Mouse (Mus musculus) hindbrain, embryonic 15.5 days (tissue): ENCODE data around the gene Pgd. TPM values are rescaled to one million over a fixed set of nuclear protein-coding genes. Genes with fewer than 3 reads are reported as not detected.
A peak's percentile ranks its signal among the peaks of the same experiment; 100 is the strongest.
"Not testable (repeated sequence)": the region's sequence is repeated elsewhere in the genome, so short reads cannot be mapped to it uniquely, and the experiment has no call there.

Experiments
- ATAC-seq: fragments of 200-750 bp; cut with Nextera tagmentation; 2 replicates; pipeline ENCODE4 v1.8.0; 2017; ENCODE audit warnings: low read depth, moderate number of reproducible peaks, moderate TSS enrichment; ENCODE audit not compliant: low FRiP score
- H3K27ac ChIP-seq: fragments of 300-500 bp; sonication (generic); replicated peaks from 2 replicates; pipeline ENCODE4 v1.5.1; 2015; ENCODE audit warnings: mild to moderate bottlenecking, inconsistent platforms
- H3K27me3 ChIP-seq: fragments of 300-500 bp; sonication (generic); 2 replicates; pipeline ENCODE4 v1.6.1; 2015; ENCODE audit warnings: control low read depth, inconsistent platforms
- H3K36me3 ChIP-seq: fragments of 300-500 bp; sonication (generic); 2 replicates; pipeline ENCODE4 v1.6.1; 2015; ENCODE audit warnings: control low read depth, inconsistent platforms
- H3K4me1 ChIP-seq: fragments of 300-500 bp; sonication (generic); replicated peaks from 2 replicates; pipeline ENCODE4 v1.6.1; 2015; ENCODE audit warnings: control low read depth, inconsistent platforms
- H3K4me2 ChIP-seq: fragments of 300-500 bp; sonication (generic); 2 replicates; pipeline ENCODE4 v1.6.1; 2015; ENCODE audit warnings: moderate library complexity, mild to moderate bottlenecking, inconsistent platforms
- H3K4me3 ChIP-seq: fragments of 300-500 bp; sonication (generic); 2 replicates; pipeline ENCODE4 v1.5.1; 2015; ENCODE audit warnings: mild to moderate bottlenecking, inconsistent platforms
- H3K9ac ChIP-seq: fragments of 300-500 bp; sonication (generic); 2 replicates; pipeline ENCODE4 v1.6.1; 2015; ENCODE audit warnings: inconsistent platforms
- H3K9me3 ChIP-seq: fragments of 300-500 bp; sonication (generic); 2 replicates; pipeline ENCODE4 v1.6.1; 2016; ENCODE audit warnings: control low read depth, inconsistent platforms
- WGBS: fragments of 180-500 bp; shearing (Covaris S2); methylation state at CpG from one replicate; pipeline ENCODE4 v1.1.7; 2015; 5-methylcytosine and 5-hydroxymethylcytosine counted together
- polyA plus RNA-seq: library from polyadenylated mRNA; unstranded; fragments of >200 nt; fragmentation: Nextera tagmentation; extraction: Ambion mirVana; gene quantifications from 2 replicates; pipeline ENCODE4 v1.2.1, GENCODE M21; 2015

The Pgd gene
- polyA plus RNA-seq, 1 experiment from 2014 or later = 119 TPM

DNA sequence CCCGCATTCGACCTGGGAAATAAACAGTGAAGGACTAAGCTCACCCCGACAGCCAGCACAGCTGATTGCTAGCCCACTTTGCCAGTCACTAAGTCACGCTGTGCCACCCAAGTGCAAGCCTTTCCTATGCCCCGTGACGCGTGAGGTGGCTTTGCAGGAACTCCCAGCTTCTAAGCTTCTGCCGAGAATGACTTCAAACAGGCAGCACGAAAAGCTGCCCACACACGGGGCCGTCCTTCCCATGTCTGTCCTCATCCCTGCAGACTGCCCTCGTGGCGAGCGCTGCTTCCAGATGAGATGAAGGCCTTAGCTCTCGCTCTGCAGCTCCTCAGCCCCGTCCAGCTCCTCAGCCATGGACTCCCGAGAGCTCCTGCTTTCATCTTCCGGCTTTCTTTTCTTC is 38.1 kb downstream of the Pgd start:
- H3K4me2 ChIP-seq = no peak overlapping the region
- H3K27ac ChIP-seq = no peak overlapping the region
- H3K9ac ChIP-seq = no peak overlapping the region
- H3K27me3 ChIP-seq = no peaks in the 10 kb centered on the region
- H3K36me3 ChIP-seq = no peaks in the 10 kb centered on the region
- 83% methylated on average over 18 of the region's 18 CpGs for WGBS
- ATAC-seq = no peak
- H3K9me3 ChIP-seq = no peaks in the 10 kb centered on the region
- H3K4me3 ChIP-seq = no peak overlapping the region
- no peaks in the 10 kb centered on the region for H3K4me1 ChIP-seq

GRCm38 (mm10) chr4:149126663-149127062 is 39.9 kb downstream of the Pgd start, which contains the start of gene Cort:
Gene Cort (minus strand): TSS chr4:149126763.
- Histone ChIP-seq H3K9ac (no peak within 1 kb of the TSS), H3K27me3 (no peaks in the 10 kb centered on the region), H3K4me3 (no peak within 1 kb of the TSS), H3K36me3 (peaks cover 4% of the 10 kb centered on the region; the same call in 1 of the 2 replicates), H3K4me1 (no peaks in the 10 kb centered on the region), H3K27ac (no peak within 1 kb of the TSS), H3K4me2 (no peak within 1 kb of the TSS), H3K9me3 (no peaks in the 10 kb centered on the region)
- ATAC-seq = no peak
- 83% methylated on average over 11 of the region's 11 CpGs for WGBS

DNA sequence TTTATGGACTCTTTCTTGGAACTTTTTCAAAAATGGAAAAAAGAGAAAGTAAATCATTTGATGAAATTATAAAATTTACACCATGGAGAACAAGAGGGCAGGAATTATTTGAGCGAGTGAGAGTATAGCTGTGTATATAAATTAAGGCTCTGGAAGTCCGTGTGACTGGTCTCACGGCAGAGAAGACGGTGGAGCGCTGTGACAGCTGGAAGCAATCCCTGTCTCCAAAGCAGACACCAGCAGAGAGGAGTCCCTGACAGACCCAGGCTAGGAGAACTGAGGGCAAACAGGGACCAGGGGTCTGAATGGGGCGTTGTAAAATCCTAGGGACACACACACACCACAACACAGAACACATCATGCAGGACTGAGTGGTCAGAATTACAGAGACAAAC is 40.5 kb downstream of the Pgd start:
- 79% methylated on average over 6 of the region's 6 CpGs for WGBS
- Histone ChIP-seq H3K27ac (no peak overlapping the region), H3K4me1 (no peaks in the 10 kb centered on the region), H3K4me3 (no peak overlapping the region), H3K9ac (no peak overlapping the region), H3K9me3 (no peaks in the 10 kb centered on the region), H3K4me2 (no peak overlapping the region), H3K36me3 (peaks cover 4% of the 10 kb centered on the region; the same call in 1 of the 2 replicates), H3K27me3 (no peaks in the 10 kb centered on the region)
- no peak for ATAC-seq

DNA sequence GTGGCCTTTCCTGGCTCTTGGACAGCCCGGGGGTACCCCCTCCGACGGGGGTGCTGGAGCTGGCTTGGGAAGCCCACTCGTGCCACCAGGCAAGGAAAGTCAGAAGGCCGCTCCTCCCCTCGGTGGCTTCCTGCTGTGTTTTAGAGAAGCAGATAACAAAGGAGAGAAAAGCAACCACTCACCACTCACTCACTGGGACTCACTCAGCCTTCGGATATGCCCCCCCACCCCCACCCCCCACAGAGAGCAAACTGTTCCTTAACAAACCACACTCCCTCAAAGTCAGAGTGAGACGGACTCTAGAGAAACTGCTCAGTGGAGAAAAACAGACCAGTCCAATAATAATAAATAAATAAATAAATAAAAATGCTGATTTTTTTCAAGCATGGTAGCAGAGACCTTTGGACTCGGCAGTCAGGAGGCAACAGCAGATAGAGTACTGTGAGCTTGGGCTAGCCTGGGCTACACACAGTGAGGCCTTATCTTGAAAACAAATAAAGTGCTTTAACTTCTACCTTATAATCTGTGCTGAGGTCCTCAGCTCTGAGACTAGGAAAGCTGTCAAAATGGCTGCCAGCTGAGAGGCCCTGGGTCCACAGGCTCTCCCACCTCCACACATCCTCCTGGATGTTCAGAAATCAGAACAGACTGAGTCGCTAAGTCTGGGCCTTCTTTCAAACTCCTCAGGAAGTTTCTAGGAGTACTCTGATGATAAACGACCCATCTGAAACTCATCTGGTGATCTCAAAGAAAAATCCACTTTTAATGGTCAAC is 41.0 kb downstream of the Pgd start:
- no peak overlapping the region for H3K9ac ChIP-seq
- no peak for ATAC-seq
- no peaks in the 10 kb centered on the region for H3K4me1 ChIP-seq
- H3K4me2 ChIP-seq = no peak overlapping the region
- H3K27me3 ChIP-seq = no peaks in the 10 kb centered on the region
- peaks cover 4% of the 10 kb centered on the region; the same call in 1 of the 2 replicates for H3K36me3 ChIP-seq
- H3K9me3 ChIP-seq = no peaks in the 10 kb centered on the region
- H3K27ac ChIP-seq = no peak overlapping the region
- no peak overlapping the region for H3K4me3 ChIP-seq
- WGBS = 39% methylated on average over 11 of the region's 11 CpGs

DNA sequence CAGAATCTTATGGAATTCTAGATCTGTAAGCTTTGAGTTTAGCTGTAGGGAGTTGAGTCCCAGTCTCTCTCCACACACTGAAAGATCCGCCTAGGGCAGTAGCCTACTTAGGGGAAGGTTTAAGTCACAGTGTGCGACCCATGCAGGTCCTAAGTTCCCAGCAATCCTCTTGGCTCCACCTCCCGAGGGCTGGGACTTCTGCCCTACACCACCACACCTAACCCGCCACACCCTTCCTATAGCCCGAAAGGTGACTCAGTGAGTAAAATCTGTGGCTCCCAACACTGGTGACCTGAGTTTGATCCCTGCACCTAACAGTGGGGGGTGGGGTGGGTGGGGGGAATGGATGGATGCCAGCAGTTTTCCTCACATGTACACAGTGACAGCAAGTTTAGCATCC is 43.1 kb downstream of the Pgd start:
- Histone ChIP-seq H3K27me3 (no peaks in the 10 kb centered on the region), H3K27ac (no peak overlapping the region), H3K4me2 (no peak overlapping the region), H3K9ac (no peak overlapping the region), H3K9me3 (no peaks in the 10 kb centered on the region), H3K4me3 (no peak overlapping the region), H3K4me1 (no peaks in the 10 kb centered on the region), H3K36me3 (peaks cover 16% of the 10 kb centered on the region; the same call in 1 of the 2 replicates)
- ATAC-seq = no peak
- WGBS = 76% methylated on average over 5 of the region's 5 CpGs

DNA sequence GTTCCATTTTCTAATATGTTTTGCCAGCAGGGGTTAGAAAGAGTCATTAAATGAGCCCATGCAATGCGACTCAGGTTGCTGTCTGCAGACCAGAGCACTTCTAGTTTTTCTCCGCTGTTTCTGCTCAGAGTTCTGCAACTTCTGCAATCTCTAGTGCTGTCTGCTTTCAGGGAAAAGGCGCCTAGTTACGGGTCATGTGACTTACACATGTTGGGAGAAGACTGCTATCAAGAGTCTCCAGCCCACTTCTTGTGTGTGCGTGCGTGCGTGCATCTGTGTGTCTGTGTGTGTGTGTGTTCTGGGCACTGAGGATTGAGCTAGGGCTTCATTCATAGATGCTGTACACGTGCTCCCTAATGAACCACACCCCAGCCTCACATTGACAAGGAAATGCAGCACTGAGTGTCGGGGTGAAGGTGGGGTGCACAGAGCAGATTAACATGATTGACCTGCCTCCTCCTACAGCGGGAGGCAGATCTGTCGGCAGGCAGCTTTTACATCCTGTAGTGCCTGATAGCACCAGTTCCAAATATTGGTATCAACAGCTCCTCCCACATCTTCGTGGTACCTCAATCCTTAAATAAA is 46.5 kb downstream of the Pgd start:
- not testable (repeated sequence) for H3K4me2 ChIP-seq, H3K4me3 ChIP-seq, H3K9ac ChIP-seq, H3K9me3 ChIP-seq, ATAC-seq, H3K4me1 ChIP-seq, H3K27ac ChIP-seq, H3K27me3 ChIP-seq
- 85% methylated on average over 12 of the region's 12 CpGs for WGBS
- peaks cover 16% of the 10 kb centered on the region; the same call in 1 of the 2 replicates for H3K36me3 ChIP-seq

DNA sequence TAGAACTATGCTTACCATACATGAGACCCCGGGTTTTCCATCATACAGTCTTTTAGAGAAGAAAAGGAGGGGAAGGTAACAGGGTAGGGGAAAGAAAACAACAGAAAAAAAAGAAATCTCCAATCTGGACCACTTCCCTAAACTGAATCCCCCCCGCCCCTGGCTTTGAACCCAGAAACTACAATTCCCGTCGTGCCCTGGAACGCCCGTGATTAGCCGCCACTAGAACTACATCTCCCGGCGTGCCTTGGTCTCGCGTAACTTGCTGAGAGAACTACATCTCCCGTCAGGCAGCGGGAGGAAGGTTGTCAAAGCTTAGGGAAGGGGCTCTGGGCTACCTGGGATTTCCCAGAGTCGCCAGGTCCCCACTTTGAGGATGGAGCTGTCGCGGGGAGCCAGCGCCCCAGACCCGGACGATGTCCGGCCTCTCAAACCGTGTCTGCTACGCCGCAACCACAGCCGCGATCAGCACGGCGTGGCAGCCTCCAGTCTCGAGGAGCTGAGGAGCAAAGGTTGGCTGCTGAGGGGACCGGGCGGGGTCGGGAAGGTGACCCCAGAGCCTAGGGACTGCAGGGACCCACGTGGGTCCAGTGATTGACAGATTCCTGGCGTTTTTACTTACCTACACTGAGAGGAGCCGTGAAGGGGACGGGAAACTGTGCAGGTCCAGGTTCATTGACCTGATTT is 62.6 kb downstream of the Pgd start, which contains the start of gene Dffa:
Gene Dffa, plus strand, starts transcription at position 272 of the 687 bp plus-strand sequence.
- Histone ChIP-seq H3K27ac (peak within 1 kb of the TSS; percentile 63), H3K4me3 (peak within 1 kb of the TSS; percentile 79), H3K4me2 (peak within 1 kb of the TSS; percentile 66), H3K4me1 (peaks cover 11% of the 10 kb centered on the region), H3K36me3 (peaks cover 21% of the 10 kb centered on the region), H3K9ac (peak within 1 kb of the TSS; percentile 90), H3K27me3 (no peaks in the 10 kb centered on the region), H3K9me3 (no peaks in the 10 kb centered on the region)
- ATAC-seq = peak; percentile 89
- under 1% methylated on average over 35 of the region's 35 CpGs for WGBS

GRCm38 (mm10) chr4:149101456-149101855 is 65.1 kb downstream of the Pgd start:
- peaks cover 27% of the 10 kb centered on the region for H3K4me1 ChIP-seq
- peaks cover 4% of the 10 kb centered on the region; the same call in 1 of the 2 replicates for H3K36me3 ChIP-seq
- no peak overlapping the region for H3K4me3 ChIP-seq
- no peak overlapping the region for H3K27ac ChIP-seq
- H3K9ac ChIP-seq = no peak overlapping the region
- H3K9me3 ChIP-seq = no peaks in the 10 kb centered on the region
- WGBS = 82% methylated on average over 3 of the region's 3 CpGs
- no peaks in the 10 kb centered on the region for H3K27me3 ChIP-seq
- ATAC-seq = no peak
- H3K4me2 ChIP-seq = no peak overlapping the region

GRCm38 (mm10) chr4:149100449-149100848 is 66.1 kb downstream of the Pgd start:
- peaks cover 27% of the 10 kb centered on the region for H3K4me1 ChIP-seq
- WGBS = 88% methylated on average over 12 of the region's 12 CpGs
- not testable (repeated sequence) for H3K4me2 ChIP-seq

More at GRCm38 (mm10) chr4:149100449-149100848, 66.1 kb downstream of the Pgd start:
- H3K9me3 ChIP-seq, H3K4me3 ChIP-seq, H3K9ac ChIP-seq, H3K36me3 ChIP-seq, H3K27ac ChIP-seq, ATAC-seq, H3K27me3 ChIP-seq: not testable (repeated sequence)

Other genes starting within 250 kb of the Pgd start
- gene Pex14, start 66.9 kb downstream of the Pgd start, polyA plus RNA-seq = 54.4 and 61.9 TPM in 2 replicates
- 23.7 and 25.5 TPM in 2 replicates for gene Dffa, start 62.6 kb downstream of the Pgd start, polyA plus RNA-seq
- gene Cort, start 40.0 kb downstream of the Pgd start, polyA plus RNA-seq = 0.23 and 0.59 TPM in 2 replicates
- gene Cenps, start 29.1 kb downstream of the Pgd start, polyA plus RNA-seq = 15.3 and 18.8 TPM in 2 replicates
- gene Kif1b, start 140.9 kb upstream of the Pgd start, polyA plus RNA-seq = 123 and 135 TPM in 2 replicates